Mouse (Mus musculus) spleen, adult 2 months (tissue): Measurements from ENCODE around the gene Csrnp2. TPM values are rescaled to one million over a fixed set of nuclear protein-coding genes. Genes with fewer than 3 reads are reported as not detected.
A peak's percentile ranks its signal among the peaks of the same experiment; 100 is the strongest.

Experiments used
- DNase-seq, 2 experiments: peaks; one replicate each; pipeline versions ENCODE4 v3.0.0 to v3.0.0-alpha.2; 2012 to 2021; ENCODE audit warnings: low spot score in 2 of 2, low read depth in 1 of 2
- H3K27ac ChIP-seq: fragments of 200-500 bp; 2 replicates; pipeline ENCODE4 v1.5.1; 2012; ENCODE audit warnings: low read length, inconsistent platforms; ENCODE audit not compliant: insufficient read depth
- H3K27me3 ChIP-seq: fragments of 200-500 bp; 2 replicates; pipeline ENCODE4 v1.6.1; 2012; ENCODE audit warnings: mild to moderate bottlenecking, moderate library complexity, low read length, inconsistent platforms; ENCODE audit not compliant: control insufficient read depth, insufficient read depth
- H3K36me3 ChIP-seq: fragments of 200-500 bp; 2 replicates; pipeline ENCODE4 v1.6.1; 2012; ENCODE audit warnings: mild to moderate bottlenecking, low read length, inconsistent platforms; ENCODE audit not compliant: control insufficient read depth, insufficient read depth
- H3K4me1 ChIP-seq: fragments of 200-500 bp; 2 replicates; pipeline ENCODE4 v1.6.1; 2011; ENCODE audit warnings: inconsistent platforms; ENCODE audit not compliant: control insufficient read depth, insufficient read depth, insufficient read length
- H3K4me3 ChIP-seq: fragments of 200-500 bp; 2 replicates; pipeline ENCODE4 v1.5.1; 2011; ENCODE audit warnings: mild to moderate bottlenecking, inconsistent platforms; ENCODE audit not compliant: insufficient read depth, insufficient read length; ENCODE audit errors: extremely low read depth
- CTCF ChIP-seq: fragments of 200-500 bp; IDR thresholded peaks from 2 replicates; pipeline ENCODE4 v1.5.1; 2011; ENCODE audit warnings: mild to moderate bottlenecking, inconsistent platforms; ENCODE audit not compliant: insufficient read depth, insufficient read length, insufficient replicate concordance; ENCODE audit errors: extremely low read depth
- POLR2A ChIP-seq: fragments of 200-500 bp; IDR thresholded peaks from 2 replicates; pipeline ENCODE4 v1.6.1; 2011; ENCODE audit warnings: low read depth, low read length, inconsistent platforms
- WGBS: fragments of 180-500 bp; shearing (Covaris S2); methylation state at CpG from one replicate; pipeline ENCODE4 v1.1.7; 2018; 5-methylcytosine and 5-hydroxymethylcytosine counted together
- polyA plus RNA-seq: library from polyadenylated mRNA; depleted of rRNA; stranded (reverse); fragments of >200 nt; gene quantifications from 2 replicates; pipeline ENCODE4 v1.2.3, GENCODE M21; 2012

Gene Csrnp2
- polyA plus RNA-seq, 1 experiment: 1.7 TPM

DNA sequence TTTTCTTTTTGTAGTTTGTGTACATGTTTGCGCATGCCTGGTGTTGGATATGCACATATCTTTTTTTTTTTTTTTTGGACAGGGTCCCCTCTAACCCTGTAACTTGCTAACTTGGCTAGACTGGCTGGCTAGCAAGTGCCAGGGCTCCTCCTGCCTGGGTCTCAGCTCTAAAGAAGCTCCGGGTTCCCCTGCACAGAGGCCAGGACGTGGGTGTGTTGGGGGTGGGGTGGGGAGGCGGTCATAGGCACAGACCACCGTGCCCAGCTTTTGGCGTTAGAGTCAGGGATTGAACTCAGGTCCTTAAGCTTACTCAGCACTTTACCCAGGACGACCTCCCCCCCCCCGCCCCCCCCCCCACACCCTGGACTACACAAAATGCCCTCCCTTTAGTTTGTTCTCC lies 27.6 kb downstream of the Csrnp2 start:
- TF ChIP-seq CTCF (no peak), POLR2A (no peak)
- Histone ChIP-seq H3K27ac (no peak overlapping the region), H3K36me3 (peaks cover 2% of the 10 kb centered on the region; the same call in 1 of the 2 replicates), H3K4me3 (no peak overlapping the region), H3K27me3 (no peaks in the 10 kb centered on the region), H3K4me1 (peaks cover 7% of the 10 kb centered on the region)
- WGBS: 42% methylated on average over 8 of the region's 8 CpGs
- DNase-seq: no peak

DNA sequence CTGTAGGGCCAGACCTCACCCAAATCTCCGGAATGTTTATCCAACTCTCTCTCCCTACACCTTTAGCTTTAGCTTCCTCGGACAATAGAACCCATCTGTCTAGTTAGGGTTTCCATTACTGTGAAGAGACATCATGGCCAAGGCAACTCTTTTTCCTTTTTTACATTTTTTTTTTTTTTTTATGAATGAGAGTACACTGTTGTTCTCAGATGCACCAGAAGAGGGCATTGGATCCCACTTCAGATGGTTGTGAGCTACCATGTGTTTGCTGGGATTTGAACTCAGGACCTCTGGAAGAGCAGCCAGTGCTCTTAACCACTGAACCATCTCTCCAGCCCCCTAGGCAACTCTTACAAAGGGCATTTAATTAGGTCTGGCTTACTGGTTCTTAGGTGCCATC lies 29.9 kb downstream of the Csrnp2 start:
- Histone ChIP-seq H3K36me3 (no peaks in the 10 kb centered on the region), H3K27me3 (no peaks in the 10 kb centered on the region), H3K4me1 (peaks cover 7% of the 10 kb centered on the region), H3K27ac (no peak overlapping the region), H3K4me3 (no peak overlapping the region)
- WGBS: 84% methylated on average over 2 of the region's 2 CpGs
- DNase-seq: no peak
- TF ChIP-seq POLR2A (no peak), CTCF (no peak)

DNA sequence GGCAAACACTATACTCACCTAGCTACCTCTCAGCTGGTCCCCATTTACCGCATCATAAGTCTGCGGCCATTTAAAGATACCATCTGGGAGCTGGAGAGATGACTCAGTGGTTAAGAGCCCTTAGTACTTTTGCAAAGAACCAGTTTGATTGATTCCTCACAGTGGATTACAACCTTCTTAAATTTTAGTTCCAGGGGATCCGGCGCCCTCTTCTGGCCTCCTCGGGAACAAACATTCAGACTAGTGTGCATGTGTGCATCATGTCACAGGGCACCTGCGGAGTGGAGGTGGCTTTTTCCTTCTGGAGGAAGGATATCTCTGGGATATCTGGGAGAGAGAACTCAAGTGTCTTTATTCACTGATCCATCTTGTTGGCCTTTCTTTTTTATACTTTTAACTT lies 31.6 kb downstream of the Csrnp2 start:
- peak; percentile 53 to 64 for DNase-seq
- no peaks in the 10 kb centered on the region for H3K4me1 ChIP-seq
- no peaks in the 10 kb centered on the region for H3K27me3 ChIP-seq
- H3K36me3 ChIP-seq: no peaks in the 10 kb centered on the region
- 21% methylated on average over 6 of the region's 6 CpGs for WGBS
- H3K27ac ChIP-seq: no peak overlapping the region
- no peak overlapping the region for H3K4me3 ChIP-seq
- TF ChIP-seq POLR2A: no peak
- peak; percentile 43; the same call in 1 of the 2 replicates for TF ChIP-seq CTCF

DNA sequence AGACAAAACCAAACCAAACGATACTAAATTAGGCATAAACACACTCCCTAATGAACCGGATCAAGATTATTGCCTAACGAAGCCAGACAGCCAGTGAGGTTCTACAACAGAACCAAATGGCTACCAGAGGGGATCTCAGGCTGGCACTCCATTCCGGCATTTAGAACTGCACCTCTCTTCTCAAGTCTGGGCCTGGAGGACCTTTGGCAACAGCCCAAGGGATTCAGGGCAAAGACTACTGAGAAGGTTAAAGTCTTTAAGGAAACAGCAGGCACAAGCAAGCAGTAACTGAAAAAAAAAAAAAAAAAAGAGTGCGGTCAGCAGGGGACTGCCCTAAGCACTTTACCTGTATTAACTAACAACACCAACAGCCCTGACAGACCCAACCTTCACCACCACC lies 33.2 kb downstream of the Csrnp2 start:
- TF ChIP-seq POLR2A: no peak
- TF ChIP-seq CTCF: no peak
- Histone ChIP-seq H3K27ac (no peak overlapping the region), H3K4me1 (no peaks in the 10 kb centered on the region), H3K27me3 (no peaks in the 10 kb centered on the region), H3K4me3 (no peak overlapping the region), H3K36me3 (no peaks in the 10 kb centered on the region)
- WGBS: 82% methylated on average over 5 of the region's 5 CpGs
- no peak for DNase-seq

DNA sequence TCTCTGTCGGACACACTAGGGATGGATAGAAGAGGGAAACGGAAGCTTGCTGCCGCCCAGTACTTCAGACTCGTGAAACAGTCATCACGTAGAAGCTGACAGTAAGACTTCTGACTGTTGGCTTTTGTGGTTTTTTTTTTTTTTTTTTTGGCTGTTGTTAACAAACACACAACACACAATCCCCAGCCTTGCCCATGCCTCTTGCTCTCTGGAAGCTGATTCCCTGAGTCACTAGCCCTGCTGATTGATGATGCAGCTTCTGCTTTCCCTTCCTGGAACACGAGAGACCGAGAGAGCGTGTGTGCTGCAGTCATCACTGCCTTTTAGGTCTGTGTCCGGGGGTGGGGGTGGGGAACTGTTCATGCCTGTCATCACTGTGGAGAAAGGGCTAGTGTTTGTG lies 33.6 kb downstream of the Csrnp2 start:
- no peaks in the 10 kb centered on the region for H3K27me3 ChIP-seq
- DNase-seq: no peak
- TF ChIP-seq CTCF (no peak), POLR2A (no peak)
- no peaks in the 10 kb centered on the region for H3K4me1 ChIP-seq
- WGBS: 33% methylated on average over 9 of the region's 9 CpGs
- no peaks in the 10 kb centered on the region for H3K36me3 ChIP-seq
- H3K27ac ChIP-seq: no peak overlapping the region
- H3K4me3 ChIP-seq: no peak overlapping the region

DNA sequence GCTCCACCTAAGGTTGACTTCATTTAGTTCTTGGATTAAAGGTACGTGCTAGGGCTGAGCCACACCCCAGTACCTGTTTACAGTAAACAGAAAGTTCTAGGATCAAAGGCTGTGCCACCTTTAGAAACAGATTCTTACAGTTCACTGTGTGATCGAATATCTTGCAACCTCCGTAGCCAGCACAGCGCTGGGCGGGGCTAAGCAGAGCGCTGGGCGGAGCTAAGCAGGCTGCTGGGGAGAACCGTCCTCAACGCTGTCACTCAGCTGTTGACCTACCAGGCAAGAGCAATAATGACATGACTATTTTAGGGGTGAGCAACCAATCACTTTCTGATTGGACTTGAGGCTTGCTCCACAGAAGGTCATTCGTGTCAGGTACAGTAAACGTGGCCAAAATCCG lies 34.3 kb downstream of the Csrnp2 start:
- WGBS: 12% methylated on average over 12 of the region's 12 CpGs
- H3K4me3 ChIP-seq: no peak overlapping the region
- no peak overlapping the region for H3K27ac ChIP-seq

DNA sequence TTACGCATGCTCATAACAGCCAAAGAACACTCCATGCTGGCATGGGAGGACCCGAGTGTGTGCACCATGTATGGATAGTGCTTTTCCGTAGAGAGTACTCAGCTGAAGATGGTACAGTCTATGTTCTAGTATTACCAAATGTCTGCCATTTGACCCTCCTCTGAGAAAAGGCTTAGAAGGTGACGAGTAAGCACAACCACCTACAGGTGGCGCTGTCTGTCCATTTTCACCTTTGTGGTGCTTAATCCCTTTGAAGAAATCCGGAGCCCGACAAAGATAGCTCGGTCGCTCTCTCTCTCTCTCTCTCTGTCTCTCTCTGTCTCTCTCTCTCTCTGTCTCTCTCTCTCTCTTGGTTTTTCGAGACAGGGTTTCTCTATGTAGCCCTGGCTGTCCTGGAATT lies 37.2 kb downstream of the Csrnp2 start:
- TF ChIP-seq POLR2A (no peak), CTCF (peak; percentile 45; the same call in 1 of the 2 replicates)
- Histone ChIP-seq H3K4me1 (no peaks in the 10 kb centered on the region), H3K36me3 (no peaks in the 10 kb centered on the region), H3K27ac (no peak overlapping the region), H3K27me3 (no peaks in the 10 kb centered on the region), H3K4me3 (no peak overlapping the region)
- WGBS: 33% methylated on average over 10 of the region's 10 CpGs
- DNase-seq: peak; percentile 50 to 63

More for the DNA sequence above, 34.3 kb downstream of the Csrnp2 start:
- H3K36me3 ChIP-seq: no peaks in the 10 kb centered on the region
- no peaks in the 10 kb centered on the region for H3K27me3 ChIP-seq
- H3K4me1 ChIP-seq: no peaks in the 10 kb centered on the region
- no peak for TF ChIP-seq POLR2A
- TF ChIP-seq CTCF: no peak
- DNase-seq: peak in 1 of 2 experiments; percentile 36

DNA sequence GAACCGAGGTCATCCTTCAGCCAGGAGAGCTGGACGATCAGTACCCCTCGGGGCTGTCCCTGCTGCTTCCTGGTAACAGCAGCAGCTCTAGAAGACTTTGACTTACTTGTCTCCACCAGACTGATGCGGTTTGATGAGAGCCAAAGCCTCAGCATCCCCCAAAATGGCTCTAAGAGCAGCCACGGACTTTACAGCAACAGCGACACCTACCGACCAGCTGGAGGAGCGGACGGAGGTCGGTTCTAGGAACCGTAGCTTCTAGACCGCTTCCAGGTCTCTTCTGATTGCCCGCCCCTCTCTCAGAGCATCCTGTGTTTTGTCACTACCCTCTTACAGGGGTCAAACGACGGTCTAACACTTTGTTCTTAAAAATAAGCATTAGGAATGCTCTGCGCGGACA lies 37.9 kb downstream of the Csrnp2 start:
- Histone ChIP-seq H3K4me1 (no peaks in the 10 kb centered on the region), H3K36me3 (no peaks in the 10 kb centered on the region), H3K27me3 (no peaks in the 10 kb centered on the region), H3K27ac (no peak overlapping the region), H3K4me3 (no peak overlapping the region)
- TF ChIP-seq CTCF (peak; percentile 97), POLR2A (no peak)
- DNase-seq: peak; percentile 63 to 64
- 4% methylated on average over 17 of the region's 17 CpGs for WGBS
